Mouse (Mus musculus): ENCODE measurements around the gene Map6. TPM values are rescaled to one million over a fixed set of nuclear protein-coding genes. Genes with fewer than 3 reads are reported as not detected.

Gene Map6
- polyA plus RNA-seq, 1 experiment: 0.39 TPM

- no peak for DNase-seq (ENCODE audit: low read depth in 1 of 2, low spot score in 2 of 2)
- 77% methylated on average over 3 of the region's 3 CpGs for WGBS
- no peak overlapping the region for H3K4me3 ChIP-seq (ENCODE audit: extremely low read depth, insufficient read depth, insufficient read length)
- H3K27me3 ChIP-seq (ENCODE audit: control insufficient read depth, insufficient read depth, low read length): 0 out of 2 replicates have a peak, but pooled peaks cover 1% of the 10 kb centered on the region
- no peaks in the 10 kb centered on the region for H3K36me3 ChIP-seq (ENCODE audit: control insufficient read depth, insufficient read depth, low read length)
- H3K27ac ChIP-seq (ENCODE audit: insufficient read depth, low read length): no peak overlapping the region
- no peaks in the 10 kb centered on the region for H3K4me1 ChIP-seq (ENCODE audit: control insufficient read depth, insufficient read depth, insufficient read length)
- TF ChIP-seq CTCF (IDR thresholded peaks at IDR 0.05; ENCODE audit: extremely low read depth, insufficient read depth, insufficient read length, insufficient replicate concordance) (no peak), POLR2A (IDR thresholded peaks at IDR 0.05; ENCODE audit: low read depth, low read length) (no peak)
Measured at GRCm38 (mm10) chr7:99261900-99262299, 5.3 kb upstream of the Map6 start.

GRCm38 (mm10) chr7:99263509-99263908 is 3.7 kb upstream of the Map6 start:
- peaks cover 6% of the 10 kb centered on the region; the same call in 1 of the 2 replicates for H3K4me1 ChIP-seq (ENCODE audit: control insufficient read depth, insufficient read depth, insufficient read length)
- no peak overlapping the region for H3K27ac ChIP-seq (ENCODE audit: insufficient read depth, low read length)
- no peak for DNase-seq (ENCODE audit: low read depth in 1 of 2, low spot score in 2 of 2)
- H3K27me3 ChIP-seq (ENCODE audit: control insufficient read depth, insufficient read depth, low read length): peaks cover 13% of the 10 kb centered on the region
- TF ChIP-seq POLR2A (IDR thresholded peaks at IDR 0.05; ENCODE audit: low read depth, low read length): no peak
- TF ChIP-seq CTCF (IDR thresholded peaks at IDR 0.05; ENCODE audit: extremely low read depth, insufficient read depth, insufficient read length, insufficient replicate concordance): no peak
- 42% methylated on average over 4 of the region's 4 CpGs for WGBS
- H3K4me3 ChIP-seq (ENCODE audit: extremely low read depth, insufficient read depth, insufficient read length): no peak overlapping the region
- H3K36me3 ChIP-seq (ENCODE audit: control insufficient read depth, insufficient read depth, low read length): no peaks in the 10 kb centered on the region

- Histone ChIP-seq H3K36me3 (ENCODE audit: control insufficient read depth, insufficient read depth, low read length) (no peaks in the 10 kb centered on the region), H3K27me3 (ENCODE audit: control insufficient read depth, insufficient read depth, low read length) (peaks cover 20% of the 10 kb centered on the region), H3K4me1 (ENCODE audit: control insufficient read depth, insufficient read depth, insufficient read length) (peaks cover 7% of the 10 kb centered on the region; the same call in 1 of the 2 replicates), H3K27ac (ENCODE audit: insufficient read depth, low read length) (no peak overlapping the region), H3K4me3 (ENCODE audit: extremely low read depth, insufficient read depth, insufficient read length) (no peak overlapping the region)
- TF ChIP-seq POLR2A (IDR thresholded peaks at IDR 0.05; ENCODE audit: low read depth, low read length) (no peak), CTCF (IDR thresholded peaks at IDR 0.05; ENCODE audit: extremely low read depth, insufficient read depth, insufficient read length, insufficient replicate concordance) (no peak)
- no peak for DNase-seq (ENCODE audit: low read depth in 1 of 2, low spot score in 2 of 2)
Measured at GRCm38 (mm10) chr7:99264597-99264996, 2.6 kb upstream of the Map6 start.

- no peak for DNase-seq (ENCODE audit: low read depth in 1 of 2, low spot score in 2 of 2)
- no peaks in the 10 kb centered on the region for H3K36me3 ChIP-seq (ENCODE audit: control insufficient read depth, insufficient read depth, low read length)
- H3K4me1 ChIP-seq (ENCODE audit: control insufficient read depth, insufficient read depth, insufficient read length): peaks cover 7% of the 10 kb centered on the region; the same call in 1 of the 2 replicates
- H3K27ac ChIP-seq (ENCODE audit: insufficient read depth, low read length): no peak overlapping the region
- WGBS: 2% methylated on average over 59 of the region's 59 CpGs
- no peak for TF ChIP-seq CTCF (IDR thresholded peaks at IDR 0.05; ENCODE audit: extremely low read depth, insufficient read depth, insufficient read length, insufficient replicate concordance)
- TF ChIP-seq POLR2A (IDR thresholded peaks at IDR 0.05; ENCODE audit: low read depth, low read length): no peak
- peak overlapping the region; percentile 31 for H3K4me3 ChIP-seq (ENCODE audit: extremely low read depth, insufficient read depth, insufficient read length)
- H3K27me3 ChIP-seq (ENCODE audit: control insufficient read depth, insufficient read depth, low read length): peaks cover 20% of the 10 kb centered on the region
Measured at GRCm38 (mm10) chr7:99267897-99268505, 754 bp downstream of the Map6 start.

GRCm38 (mm10) chr7:99268506-99268900 is 1.3 kb downstream of the Map6 start:
- DNase-seq (ENCODE audit: low read depth in 1 of 2, low spot score in 2 of 2): no peak

GRCm38 (mm10) chr7:99268951-99269945 is 2.0 kb downstream of the Map6 start:
- Histone ChIP-seq H3K27me3 (ENCODE audit: control insufficient read depth, insufficient read depth, low read length) (peaks cover 20% of the 10 kb centered on the region), H3K4me3 (ENCODE audit: extremely low read depth, insufficient read depth, insufficient read length) (no peak overlapping the region), H3K27ac (ENCODE audit: insufficient read depth, low read length) (no peak overlapping the region), H3K36me3 (ENCODE audit: control insufficient read depth, insufficient read depth, low read length) (no peaks in the 10 kb centered on the region), H3K4me1 (ENCODE audit: control insufficient read depth, insufficient read depth, insufficient read length) (peaks cover 7% of the 10 kb centered on the region; the same call in 1 of the 2 replicates)
- TF ChIP-seq POLR2A (IDR thresholded peaks at IDR 0.05; ENCODE audit: low read depth, low read length): no peak
- no peak for TF ChIP-seq CTCF (IDR thresholded peaks at IDR 0.05; ENCODE audit: extremely low read depth, insufficient read depth, insufficient read length, insufficient replicate concordance)
- WGBS: 18% methylated on average over 42 of the region's 42 CpGs
- DNase-seq (ENCODE audit: low read depth in 1 of 2, low spot score in 2 of 2): no peak

More at GRCm38 (mm10) chr7:99268506-99268900, 1.3 kb downstream of the Map6 start:
- Histone ChIP-seq H3K4me3 (ENCODE audit: extremely low read depth, insufficient read depth, insufficient read length) (peak overlapping the region; percentile 31), H3K27me3 (ENCODE audit: control insufficient read depth, insufficient read depth, low read length) (peaks cover 20% of the 10 kb centered on the region), H3K4me1 (ENCODE audit: control insufficient read depth, insufficient read depth, insufficient read length) (peaks cover 7% of the 10 kb centered on the region; the same call in 1 of the 2 replicates), H3K27ac (ENCODE audit: insufficient read depth, low read length) (no peak overlapping the region), H3K36me3 (ENCODE audit: control insufficient read depth, insufficient read depth, low read length) (no peaks in the 10 kb centered on the region)
- 2% methylated on average over 29 of the region's 29 CpGs for WGBS
- TF ChIP-seq POLR2A (IDR thresholded peaks at IDR 0.05; ENCODE audit: low read depth, low read length) (no peak), CTCF (IDR thresholded peaks at IDR 0.05; ENCODE audit: extremely low read depth, insufficient read depth, insufficient read length, insufficient replicate concordance) (no peak)

Measured in spleen, adult 2 months (tissue).